Mouse (Mus musculus): Measurements from ENCODE around the gene Nudt14.

Nudt14 gene

DNA sequence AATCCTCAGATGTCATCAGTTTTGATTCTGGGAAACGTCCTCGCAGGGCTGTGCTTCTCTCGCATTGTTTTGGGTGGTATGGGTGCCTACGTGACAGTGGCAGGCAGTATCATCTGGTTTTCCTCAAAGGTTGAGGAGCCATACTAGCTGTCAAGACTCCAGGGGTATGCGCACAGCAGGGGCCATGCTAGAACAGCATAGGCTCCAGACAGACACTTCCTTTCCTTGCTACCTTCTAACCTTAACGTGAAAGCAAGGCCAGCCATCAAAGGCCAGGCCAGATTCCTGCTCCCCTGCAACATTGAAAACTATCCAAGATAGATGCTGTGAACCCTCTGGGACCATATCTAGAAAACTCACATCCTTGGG is 8.8 kb upstream of the Nudt14 start:
- intact Hi-C loops (cut with DNase I): no loop called here

DNA sequence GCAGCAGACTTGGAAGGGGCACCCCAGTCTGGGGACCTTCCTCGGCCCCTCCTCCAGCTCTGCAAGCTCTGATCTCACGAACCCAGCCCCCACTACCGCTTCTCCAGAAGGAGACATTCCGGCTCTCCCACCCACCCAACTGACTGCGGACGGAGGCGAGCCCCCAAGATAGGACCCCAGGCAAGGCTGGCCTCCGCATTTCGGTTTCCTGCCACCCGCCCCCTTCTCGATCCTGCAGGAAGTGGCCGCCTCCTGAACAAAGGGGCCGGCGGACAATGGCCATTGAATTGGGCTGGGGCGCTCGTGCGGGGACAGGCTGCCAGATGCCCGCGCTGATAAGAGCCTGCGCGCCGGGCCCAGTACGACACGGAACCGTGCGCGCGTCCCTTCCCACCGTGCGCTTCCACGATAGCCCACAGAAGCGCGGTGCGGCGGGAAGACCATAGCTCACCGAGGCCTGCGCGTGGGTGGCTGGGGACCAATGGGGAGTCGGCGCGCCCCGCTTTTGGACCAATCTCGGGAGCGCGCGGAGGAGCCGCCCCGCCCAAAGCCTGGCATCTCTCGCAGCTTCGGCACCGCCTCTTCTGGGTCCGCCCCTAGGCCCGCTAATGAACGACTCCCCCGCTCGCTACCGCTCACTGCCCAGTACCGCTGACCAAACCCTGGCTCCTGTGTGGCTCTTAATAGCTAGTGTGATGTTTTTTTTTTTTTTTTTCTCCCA is 8.3 kb upstream of the Nudt14 start:
- intact Hi-C loops (cut with DNase I): no loop called here

DNA sequence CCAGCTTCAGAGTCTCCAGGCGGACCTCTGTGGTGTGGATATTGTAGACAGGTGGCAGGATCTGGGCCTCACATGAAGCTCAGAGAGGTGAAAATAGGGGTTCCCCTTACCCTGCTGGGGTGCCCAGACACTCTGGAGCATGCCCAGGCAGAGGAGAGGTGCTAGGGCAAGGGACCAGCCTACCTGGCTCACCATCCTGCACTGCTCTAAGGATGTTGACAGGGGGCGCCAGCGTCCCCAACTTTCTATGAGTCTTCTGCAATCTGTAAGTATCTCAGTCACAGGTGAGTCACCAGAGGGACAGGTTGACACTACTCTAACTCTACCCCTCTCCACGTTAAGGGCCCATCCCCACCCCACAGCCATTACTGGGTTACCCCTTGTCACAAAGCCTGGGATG is 5.4 kb upstream of the Nudt14 start:
- intact Hi-C loops (cut with DNase I): no loop called here

DNA sequence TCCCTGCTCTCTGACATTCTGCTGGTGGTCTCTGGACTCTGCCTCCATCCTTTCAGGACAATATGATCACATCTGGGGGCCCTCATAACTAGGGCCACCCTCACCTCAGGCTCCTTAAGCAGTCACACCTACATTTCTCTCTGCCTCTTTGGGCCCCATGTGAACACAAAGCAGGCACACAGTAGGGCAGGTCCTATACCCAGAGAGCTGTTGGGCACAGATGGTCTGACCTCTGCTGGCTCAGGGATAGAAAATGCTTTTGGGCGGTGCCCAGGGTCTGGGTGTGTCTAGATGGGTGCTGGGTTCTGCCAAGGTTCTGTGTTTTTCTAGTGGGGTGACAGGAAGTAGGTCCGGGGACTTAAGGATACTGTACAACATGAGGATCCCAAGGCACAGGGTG is 1.7 kb upstream of the Nudt14 start:
- intact Hi-C loops (cut with DNase I): loop anchor here (5.0 kb wide), 1 partner anchor 66 kb away; no protein-coding TSS in a partner anchor

DNA sequence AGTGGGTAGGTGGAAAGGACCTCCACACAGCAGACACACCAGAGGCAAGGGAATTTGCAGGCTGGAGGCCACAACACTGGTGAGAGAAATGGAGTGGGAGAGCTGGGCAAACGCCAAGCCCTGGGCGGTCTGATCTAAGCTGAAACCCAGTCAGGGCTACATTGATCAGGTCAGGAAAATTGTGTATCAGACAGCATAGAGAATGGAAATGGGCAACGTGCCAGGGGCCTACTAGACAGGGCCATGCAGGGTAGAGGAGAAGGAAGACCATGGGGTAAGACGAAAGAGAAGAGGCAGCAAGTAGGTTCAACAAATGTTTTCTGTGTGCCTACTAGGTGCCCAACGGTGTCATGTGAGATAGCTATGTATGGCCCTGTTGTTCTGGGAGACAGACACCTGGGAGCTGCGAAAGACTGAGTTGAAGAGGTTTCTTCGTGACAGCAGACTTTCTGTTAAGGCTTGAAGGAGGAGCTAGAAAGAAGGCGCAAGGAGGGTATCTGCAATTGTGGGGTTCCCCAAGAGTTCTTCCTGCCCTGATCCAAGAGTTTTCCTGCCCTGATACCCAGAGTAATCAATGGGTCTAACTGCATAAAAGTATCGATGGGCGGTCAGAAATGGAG is 658 bp downstream of the Nudt14 start:
- intact Hi-C loops (cut with DNase I): loop anchor here (5.0 kb wide), 1 partner anchor 64 kb away; no protein-coding TSS in a partner anchor

DNA sequence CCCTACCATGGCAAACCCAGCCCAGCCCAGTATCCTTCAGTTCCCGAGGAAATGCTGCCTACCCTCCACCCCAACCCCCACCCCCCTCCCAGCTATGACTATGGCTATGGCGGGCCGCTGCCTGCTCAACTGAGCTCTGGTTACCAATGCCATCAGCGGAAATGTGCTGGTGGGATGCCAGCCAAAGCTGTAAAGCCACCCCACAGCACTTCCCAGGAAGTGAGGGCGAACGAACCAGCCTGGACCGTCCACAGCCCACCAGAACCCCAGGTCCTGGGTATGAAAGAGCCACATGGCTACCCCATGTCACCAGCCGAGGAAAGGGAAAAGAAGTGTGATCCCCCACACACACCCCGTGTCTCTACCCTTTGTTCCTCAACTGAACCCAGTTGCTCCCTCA is 1.2 kb downstream of the Nudt14 start:
- intact Hi-C loops (cut with DNase I): loop anchor here (5.0 kb wide), 1 partner anchor 63 kb away; no protein-coding TSS in a partner anchor

DNA sequence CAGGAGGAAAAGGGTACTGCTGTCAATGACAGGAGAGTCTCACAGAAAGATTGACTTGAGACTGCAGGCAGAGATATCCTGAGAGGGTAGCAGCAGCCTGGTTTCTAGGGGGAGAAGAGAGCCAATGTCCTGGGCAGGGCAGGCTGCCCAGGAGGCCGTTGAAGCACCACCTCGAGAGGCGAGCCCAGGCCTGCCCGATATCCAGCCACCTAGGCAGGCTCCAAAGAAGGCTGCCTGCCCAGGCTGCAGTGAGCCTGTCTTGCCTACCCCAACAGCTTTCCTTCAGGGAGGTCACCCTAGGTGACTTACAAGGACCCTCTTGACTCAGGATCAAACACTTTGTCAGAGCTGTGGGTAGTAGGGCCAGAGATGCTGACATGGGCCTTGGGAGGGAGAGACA is 1.7 kb downstream of the Nudt14 start:
- intact Hi-C loops (cut with DNase I): loop anchor here (5.0 kb wide), 1 partner anchor 63 kb away; no protein-coding TSS in a partner anchor

DNA sequence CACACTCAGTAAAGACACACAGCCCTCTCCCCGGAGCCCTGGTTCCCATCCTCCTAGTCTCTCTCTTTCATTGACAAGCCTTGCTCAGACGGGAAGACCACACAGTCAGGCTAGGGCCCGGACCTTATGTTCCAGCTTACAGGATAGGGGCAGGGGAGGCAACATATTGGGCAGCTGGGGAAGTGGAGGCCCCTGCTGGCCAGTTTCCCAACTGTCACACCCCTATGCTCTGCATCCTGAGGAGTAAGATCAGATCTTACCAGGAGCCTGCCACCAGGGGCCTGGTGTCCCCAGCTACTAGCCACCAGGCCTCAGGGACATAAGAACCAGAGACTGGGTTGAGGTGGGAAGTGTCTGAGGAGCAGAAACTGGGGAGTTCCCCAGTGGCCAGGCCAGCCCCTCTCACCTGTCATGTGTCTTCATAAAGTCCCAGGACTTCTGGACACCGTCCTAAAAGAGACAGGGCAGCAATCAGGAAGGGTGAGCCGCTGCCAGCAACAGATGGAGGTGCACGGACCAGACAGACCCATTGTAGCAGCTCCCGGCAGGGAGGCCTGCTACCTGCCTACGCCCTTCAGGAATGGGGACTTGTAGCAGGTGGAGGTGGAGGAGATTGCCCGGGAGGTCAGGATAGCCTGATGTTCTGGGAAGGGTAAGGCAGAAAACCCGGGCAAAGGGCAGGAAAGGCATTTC is 2.9 kb downstream of the Nudt14 start:
- intact Hi-C loops (cut with DNase I): no loop called here

DNA sequence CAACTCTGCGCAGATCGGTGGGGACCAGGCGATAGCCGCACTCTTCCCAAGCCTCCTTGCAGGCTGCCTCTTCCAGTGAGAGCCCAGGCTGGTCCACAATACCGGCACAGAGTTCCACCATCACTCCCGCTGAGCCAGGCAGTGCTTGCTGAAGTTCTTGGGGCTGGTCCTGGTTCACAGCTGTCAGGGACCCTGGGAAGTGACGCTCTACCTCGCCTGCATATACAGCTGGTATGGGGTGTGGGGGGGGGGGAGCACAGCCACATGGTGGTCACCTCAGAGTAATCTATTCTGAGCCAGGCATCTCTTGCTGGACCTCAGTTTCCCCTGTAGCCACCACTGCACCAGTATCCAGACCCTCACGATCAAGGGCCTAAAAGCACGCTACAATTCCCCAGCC is 3.6 kb downstream of the Nudt14 start:
- intact Hi-C loops (cut with DNase I): no loop called here

DNA sequence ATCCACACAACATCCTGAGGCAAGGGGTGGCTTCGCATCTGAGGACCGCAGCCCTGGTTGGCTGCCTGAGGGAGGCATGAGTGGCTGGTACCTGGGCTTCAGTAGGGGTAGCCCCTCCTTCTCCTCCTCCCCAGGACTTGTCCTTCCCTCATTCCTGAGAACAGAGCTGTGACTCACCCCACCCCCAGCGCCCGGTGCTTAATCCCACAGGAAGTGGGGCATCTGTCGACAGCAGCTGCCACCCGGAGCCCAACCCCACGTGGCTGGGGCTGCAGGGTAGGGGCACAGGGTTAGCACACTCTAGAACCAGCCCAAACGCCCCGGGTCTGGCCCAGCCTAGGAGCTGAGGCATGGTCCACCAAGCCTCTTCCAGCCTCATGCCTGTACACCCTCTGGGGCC is 4.0 kb downstream of the Nudt14 start:
- intact Hi-C loops (cut with DNase I): no loop called here

DNA sequence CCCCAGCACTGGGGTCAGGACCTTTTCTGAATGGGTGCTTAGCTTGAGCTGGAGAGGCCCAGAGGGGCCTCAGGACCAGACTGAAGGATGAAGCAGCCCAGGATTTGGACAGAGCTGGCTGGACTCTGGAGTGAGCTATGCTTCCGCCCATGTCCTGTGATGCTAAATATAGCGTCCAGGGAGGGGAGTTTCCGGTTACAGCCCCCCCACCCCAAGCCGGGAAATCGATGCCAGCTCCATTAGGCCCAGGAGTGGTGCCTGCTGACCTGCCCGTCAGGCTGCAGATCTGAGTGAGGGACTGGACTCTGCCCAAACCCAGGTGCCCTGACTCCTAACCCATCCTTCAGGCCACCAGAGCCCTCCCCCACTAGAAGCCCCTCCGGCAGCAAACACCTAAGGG is 9.3 kb downstream of the Nudt14 start:
- intact Hi-C loops (cut with DNase I): no loop called here

DNA sequence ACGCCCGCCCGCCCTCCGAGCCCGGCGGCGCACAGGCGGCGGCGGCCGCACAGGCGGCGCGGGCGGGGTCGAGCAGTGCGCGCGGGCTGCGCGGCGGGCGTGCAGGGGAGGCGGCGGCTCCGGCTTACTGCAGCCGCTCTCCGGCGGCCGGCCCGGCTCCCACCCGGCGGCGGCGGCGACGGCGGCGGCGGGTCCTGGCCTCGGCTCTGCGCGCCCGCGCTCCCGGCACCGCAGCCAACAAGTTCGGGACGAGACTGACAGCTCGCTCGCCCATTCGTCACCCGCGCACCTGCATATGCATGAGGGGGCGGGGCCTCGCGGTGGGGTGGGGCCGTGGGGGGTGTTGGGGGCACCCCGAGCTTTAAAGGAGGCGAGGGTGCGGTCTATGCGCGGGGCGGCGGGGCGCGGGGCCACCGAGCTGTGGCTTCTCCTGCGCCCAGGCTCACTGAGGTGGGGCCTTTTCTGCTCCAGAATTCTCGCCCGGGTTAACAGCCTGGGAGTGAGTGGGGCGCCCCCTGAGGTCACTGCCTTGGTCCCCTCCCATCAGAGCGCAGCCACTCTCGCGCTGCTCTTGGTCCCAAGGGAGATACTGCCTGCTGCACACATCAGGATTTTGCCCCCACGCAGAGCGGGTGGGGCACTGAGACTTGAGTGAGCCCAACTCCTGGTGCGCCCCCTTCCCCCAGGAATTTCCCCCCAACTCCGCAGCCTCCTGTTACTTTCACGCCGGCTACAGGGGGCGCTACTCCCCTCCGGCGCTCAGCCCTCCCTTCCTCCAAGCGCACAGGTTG is 12.2 kb downstream of the Nudt14 start, which contains the start of gene Jag2:
Jag2 (minus strand) TSS at position 215 of the 791 bp plus-strand sequence.
- intact Hi-C loops (cut with DNase I): loop anchor here (5.0 kb wide), 1 partner anchor 52 kb away; no protein-coding TSS in a partner anchor

DNA sequence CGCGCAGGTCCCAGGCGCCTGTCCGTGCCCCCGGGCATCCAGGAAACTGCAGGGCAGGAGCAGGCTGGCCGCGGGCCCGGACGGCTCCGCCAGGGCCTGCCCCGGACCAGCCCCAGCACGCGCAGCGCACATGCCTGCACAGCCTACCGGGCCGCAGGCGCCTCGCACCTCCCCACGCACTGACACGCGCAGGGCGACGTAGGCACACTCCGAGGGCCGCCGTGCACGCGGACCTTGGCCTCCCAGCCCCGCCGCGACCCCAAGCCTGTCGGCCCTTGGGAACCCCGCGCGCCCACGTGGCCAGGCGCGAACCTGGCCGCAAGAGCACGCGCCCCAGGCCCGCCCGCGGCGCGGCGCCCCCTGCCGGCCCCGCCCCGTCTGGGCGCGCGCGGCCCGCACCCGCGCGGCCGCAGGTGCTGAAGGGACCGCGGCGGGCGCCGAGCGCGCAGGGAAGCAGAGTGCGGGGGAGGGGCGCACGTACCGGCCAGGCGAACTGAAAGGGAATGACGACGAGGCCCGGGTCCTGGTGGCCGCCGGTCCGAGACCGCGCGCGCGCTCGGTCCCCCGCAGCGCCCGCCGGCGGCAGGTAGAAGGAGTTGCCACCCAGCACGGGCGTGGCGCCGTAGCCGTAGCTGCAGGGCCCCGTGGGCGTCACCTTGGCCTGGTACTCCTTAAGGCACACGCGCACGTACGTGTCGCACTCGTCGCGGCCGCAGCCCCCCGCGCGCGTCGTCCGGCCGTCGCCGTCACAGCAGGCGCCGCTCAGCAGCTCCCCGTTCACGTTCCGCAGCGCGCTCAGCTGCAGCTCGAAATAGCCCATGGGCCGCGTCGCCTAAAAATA is 13.3 kb downstream of the Nudt14 start:
- intact Hi-C loops (cut with DNase I): loop anchor here (5.0 kb wide), 1 partner anchor 51 kb away; no protein-coding TSS in a partner anchor

DNA sequence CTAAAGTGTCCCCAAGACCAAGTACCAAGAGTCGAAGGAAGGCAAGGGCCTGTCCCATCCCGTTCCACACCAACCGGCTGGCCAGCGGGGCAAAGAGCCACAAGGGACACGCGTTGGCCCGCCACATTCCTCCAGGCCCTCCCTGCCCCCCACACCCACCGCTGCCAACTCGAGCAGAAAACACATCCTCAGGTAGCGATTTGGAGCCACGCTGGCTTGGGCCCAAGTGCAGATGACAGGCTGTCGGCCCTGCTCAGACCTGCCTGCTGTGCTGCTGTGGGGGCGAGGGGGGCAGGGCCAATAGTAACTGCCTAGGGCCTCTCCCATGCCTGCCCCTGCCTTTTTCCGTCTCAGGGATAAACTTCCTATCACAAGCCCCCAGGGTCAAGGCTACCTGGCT is 14.7 kb downstream of the Nudt14 start:
- intact Hi-C loops (cut with DNase I): loop anchor here (5.0 kb wide), 1 partner anchor 50 kb away; no protein-coding TSS in a partner anchor

DNA sequence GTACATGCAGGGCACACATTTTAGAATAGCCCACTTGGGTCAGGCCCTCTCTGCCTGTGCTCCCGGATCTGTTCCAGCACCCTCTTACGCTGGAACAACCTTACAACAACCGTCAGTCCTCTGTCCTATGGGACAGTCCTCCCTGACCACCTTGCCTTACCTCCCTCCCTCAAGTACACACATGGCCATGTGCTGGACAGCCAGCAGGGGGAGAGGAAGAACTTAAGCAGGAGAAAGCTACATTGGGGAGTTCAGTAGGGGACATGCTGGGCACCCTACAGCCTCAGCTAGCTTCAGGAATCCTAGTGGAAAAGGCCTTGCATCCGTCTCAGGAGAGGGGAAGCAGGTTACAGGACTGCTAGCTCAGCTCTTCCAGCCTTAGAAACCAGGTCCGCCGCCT is 16.0 kb downstream of the Nudt14 start:
- intact Hi-C loops (cut with DNase I): loop anchor here (5.0 kb wide), 1 partner anchor 49 kb away; no protein-coding TSS in a partner anchor

DNA sequence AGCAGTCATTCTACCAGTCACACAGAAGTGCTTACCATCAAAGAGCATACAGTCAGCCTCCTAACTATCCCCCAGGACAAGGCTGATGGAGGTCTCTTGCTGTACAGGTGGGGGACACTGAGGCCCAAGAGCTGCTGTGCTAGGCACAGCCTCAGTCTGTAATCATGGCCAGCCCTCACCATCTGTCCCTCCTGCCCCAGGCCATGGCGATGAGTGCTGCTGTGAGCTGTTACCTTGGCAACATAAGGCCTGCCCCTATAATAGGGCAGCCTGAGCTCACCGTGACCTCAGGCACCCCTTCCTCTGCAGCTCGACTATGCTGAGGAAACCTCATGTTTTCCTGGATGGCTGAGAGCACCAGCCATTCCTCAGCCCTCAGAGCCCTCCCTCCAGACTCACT is 19.4 kb downstream of the Nudt14 start:
- intact Hi-C loops (cut with DNase I): no loop called here

DNA sequence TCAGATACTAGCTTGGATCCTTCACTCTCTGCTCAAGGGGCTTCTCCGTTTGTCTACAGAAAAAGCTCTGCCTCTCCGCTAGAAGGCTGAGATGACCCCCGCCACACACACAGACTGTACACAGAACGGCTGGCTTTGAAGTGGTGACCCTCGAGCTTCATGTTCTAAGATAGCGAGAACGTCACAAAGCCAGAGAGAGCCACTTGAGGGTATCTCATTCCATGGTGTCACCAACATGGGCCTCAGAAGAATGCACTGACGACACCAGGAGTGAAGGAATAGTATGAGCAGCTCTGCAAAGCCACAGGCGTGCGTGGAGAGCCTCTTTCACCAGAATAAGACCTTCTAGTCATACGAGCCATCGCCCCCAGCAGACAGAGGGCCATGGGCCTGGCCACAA is 20.4 kb downstream of the Nudt14 start:
- intact Hi-C loops (cut with DNase I): no loop called here

DNA sequence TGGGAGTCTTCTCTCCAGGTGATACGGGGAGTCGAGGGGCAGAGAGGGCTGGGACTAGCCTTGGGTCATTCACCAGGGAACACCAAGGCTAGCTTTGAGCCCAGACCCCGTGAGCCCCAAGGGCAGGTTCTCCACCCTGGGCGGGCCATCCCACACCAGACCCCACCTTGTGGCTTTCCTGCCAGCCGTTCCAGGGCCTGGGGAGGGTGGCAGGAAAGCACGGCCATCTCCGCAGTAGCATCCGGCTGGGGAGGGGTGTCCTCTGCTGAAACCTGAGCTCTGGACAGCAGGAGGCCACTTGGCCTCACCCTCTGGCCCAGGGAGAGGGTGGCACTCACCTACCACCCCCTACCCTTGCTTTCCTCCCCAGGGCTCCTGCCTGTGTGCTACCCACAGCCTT is 24.0 kb downstream of the Nudt14 start:
- intact Hi-C loops (cut with DNase I): no loop called here

DNA sequence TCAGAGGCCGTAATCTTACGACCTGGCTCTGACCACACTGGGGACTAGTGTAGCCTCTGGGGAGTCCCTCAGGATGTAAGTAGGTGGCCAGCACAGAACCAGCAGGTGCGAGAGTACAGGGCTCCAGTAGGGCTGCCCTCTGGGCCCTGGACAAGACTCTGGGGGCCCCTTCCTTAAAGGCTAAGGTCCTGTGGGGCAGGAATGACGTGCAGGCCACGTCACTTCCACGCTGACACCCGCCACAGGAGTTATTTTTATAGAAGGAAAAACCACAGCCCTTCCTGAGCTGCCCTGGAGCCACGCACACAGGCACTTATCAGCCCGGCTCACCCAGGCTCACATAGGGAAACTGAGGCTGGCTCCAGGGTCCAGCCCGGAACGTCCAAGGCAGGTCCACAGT is 24.4 kb downstream of the Nudt14 start:
- intact Hi-C loops (cut with DNase I): no loop called here

DNA sequence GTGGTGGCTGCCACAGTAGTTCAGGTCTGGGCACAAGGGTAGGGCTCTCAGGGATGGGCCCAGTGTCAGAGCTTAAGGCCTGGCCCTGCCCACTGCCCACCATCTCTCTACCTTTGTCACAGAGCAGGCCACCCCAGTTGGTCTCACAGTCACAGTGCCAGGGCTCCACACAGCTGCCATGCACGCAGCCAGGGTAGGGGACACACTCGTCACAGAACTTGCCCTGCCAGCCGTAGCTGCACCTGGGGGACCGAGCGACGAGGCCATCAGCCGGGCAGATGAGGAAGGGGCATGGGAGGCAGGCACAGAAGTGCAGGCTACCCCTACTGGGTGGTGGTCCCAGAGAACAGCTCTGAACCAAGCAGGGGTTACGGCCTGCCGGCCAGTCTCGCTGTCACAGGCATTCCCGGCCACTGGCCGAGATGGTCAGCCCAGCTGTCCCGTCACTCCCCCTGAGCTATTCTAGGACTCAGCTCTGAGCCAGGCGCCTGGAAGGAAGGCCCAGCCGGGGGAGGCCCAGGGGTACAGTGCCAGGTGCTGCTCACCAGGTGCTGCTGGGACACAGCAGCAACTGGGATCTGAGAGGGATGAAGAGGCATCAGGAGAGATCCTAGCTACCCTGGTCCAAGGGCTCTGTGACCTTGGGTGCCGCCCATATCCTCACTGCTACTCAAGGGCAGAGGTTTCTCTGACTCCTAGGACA is 25.1 kb downstream of the Nudt14 start:
- intact Hi-C loops (cut with DNase I): no loop called here

Measured in adrenal gland (tissue).